Mouse (Mus musculus): Measurements from ENCODE around the gene Ak2. TPM values are rescaled to one million over a fixed set of nuclear protein-coding genes. Genes with fewer than 3 reads are reported as not detected.

The Ak2 gene
- total and polyA plus RNA-seq, 3 experiments: 330 to 366 TPM; not detected in 1

DNA sequence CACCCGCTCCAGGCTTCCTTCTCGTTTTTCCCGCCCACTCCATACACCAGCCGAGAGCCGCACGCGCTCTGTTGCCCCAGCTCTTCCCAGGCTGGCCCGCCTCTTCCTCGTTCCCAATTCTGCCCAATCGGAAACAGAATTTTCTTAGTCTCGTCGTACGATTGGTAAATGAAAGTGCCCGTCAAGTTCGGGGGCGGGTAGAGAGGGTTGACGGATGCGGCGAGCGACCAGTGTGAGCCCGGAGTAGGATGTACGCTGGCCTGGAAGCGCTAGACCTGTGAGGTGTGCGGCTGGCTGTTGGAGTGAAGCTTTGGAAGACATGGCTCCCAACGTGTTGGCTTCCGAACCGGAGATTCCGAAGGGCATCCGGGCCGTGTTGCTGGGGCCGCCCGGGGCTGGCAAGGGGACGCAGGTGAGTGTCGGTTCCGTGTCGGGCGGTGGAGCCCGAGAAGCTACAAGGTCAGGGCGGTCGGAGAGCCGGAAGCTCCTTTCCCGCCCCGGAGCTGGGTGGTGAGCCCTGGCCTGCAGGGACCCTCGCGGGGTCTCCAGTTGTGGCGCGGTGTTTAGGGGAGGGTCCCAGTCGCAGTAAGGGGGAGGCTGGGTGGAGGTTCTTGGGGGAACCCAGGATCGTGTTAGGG is 1.4 kb downstream of the Ak2 start (continued):
- no peak for TF ChIP-seq MEF2A (IDR thresholded peaks at IDR 0.05; ENCODE audit: extremely low read depth, insufficient replicate concordance, low read depth, low read length, poor library complexity, severe bottlenecking)
- no peak for TF ChIP-seq MAZ (IDR thresholded peaks at IDR 0.05; ENCODE audit: low read depth, low read length)
- no peak for TF ChIP-seq ZKSCAN1 (IDR thresholded peaks at IDR 0.05; ENCODE audit: low read depth, low read length)

DNA sequence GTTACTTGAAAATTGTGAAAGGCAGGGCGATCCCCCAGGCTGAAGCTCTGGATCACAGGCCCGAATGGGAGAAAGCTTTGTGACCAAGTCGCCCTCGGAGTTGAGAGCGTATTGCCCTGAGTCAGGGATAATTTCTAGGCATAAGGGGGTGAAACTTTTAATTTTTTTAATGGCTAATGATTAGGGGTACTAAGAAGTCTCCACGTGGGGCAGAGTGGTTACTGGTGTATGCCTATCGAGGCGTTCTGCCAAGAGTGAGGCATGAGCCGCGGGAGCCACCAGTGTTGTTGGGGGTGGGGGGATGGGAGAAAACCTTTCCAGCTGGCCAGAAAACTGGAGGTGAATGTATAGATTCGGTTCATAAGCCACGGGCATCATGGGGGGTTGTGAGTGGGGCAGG is 1.9 kb downstream of the Ak2 start:
- Histone ChIP-seq H3K9me3 (replicated peaks; ENCODE audit: insufficient read depth, low read length) (no peaks in the 10 kb centered on the region), H3K27me3 (ENCODE audit: control insufficient read depth in 1 of 2, insufficient read depth in 2 of 2, low read length in 2 of 2) (no peaks in the 10 kb centered on the region), H3K27ac (ENCODE audit: control insufficient read depth, low read depth, low read length) (peak overlapping the region; percentile 82), H3K4me1 (ENCODE audit: control insufficient read depth in 1 of 2, insufficient read depth in 2 of 2, low read length in 2 of 2) (peaks cover 3 to 35% of the 10 kb centered on the region in 2 experiments), H3K79me2 (ENCODE audit: control insufficient read depth, insufficient read depth, low read length, poor library complexity) (peaks cover 48% of the 10 kb centered on the region), H3K4me3 (ENCODE audit: control insufficient read depth in 1 of 2, insufficient read depth in 1 of 2, low read depth in 2 of 2, low read length in 2 of 2) (peak overlapping the region; percentile 59 to 88), H3K36me3 (ENCODE audit: control insufficient read depth in 1 of 2, insufficient read depth in 2 of 2, low read length in 2 of 2) (peaks cover 0 to 32% of the 10 kb centered on the region in 2 experiments; a peak in 3 of 4 replicates), H3K9ac (ENCODE audit: control insufficient read depth, low read depth, low read length, poor library complexity, severe bottlenecking) (peak overlapping the region; percentile 92)
- TF ChIP-seq SIN3A (IDR thresholded peaks at IDR 0.05; ENCODE audit: low read length) (peak; percentile 63), MAX (IDR thresholded peaks at IDR 0.05; ENCODE audit: low read length) (peak; percentile 80), USF1 (IDR thresholded peaks at IDR 0.05; ENCODE audit: low read depth, low read length) (peak; percentile 40; the same call in 1 of the 2 replicates), KAT2A (conservative IDR thresholded peaks at IDR 0.05; ENCODE audit: low read depth, low read length) (no peak), CHD2 (IDR thresholded peaks at IDR 0.05; ENCODE audit: low read length) (no peak), MYC (IDR thresholded peaks at IDR 0.05; ENCODE audit: low read depth, low read length) (peak; percentile 82; the same call in 1 of the 2 replicates), MXI1 (IDR thresholded peaks at IDR 0.05; ENCODE audit: low read depth, low read length) (peak; percentile 96)
- peak; percentile 75 for DNase-seq (ENCODE audit: low read depth, low spot score)

GRCm38 (mm10) chr4:128995238-128995637 is 3.5 kb downstream of the Ak2 start:
- H3K4me3 ChIP-seq (ENCODE audit: control insufficient read depth in 1 of 2, insufficient read depth in 1 of 2, low read depth in 2 of 2, low read length in 2 of 2): peak overlapping the region; percentile 27 to 88; a peak in 2 of 4 replicates

More at GRCm38 (mm10) chr4:128995238-128995637, 3.5 kb downstream of the Ak2 start:
- Histone ChIP-seq H3K9me3 (replicated peaks; ENCODE audit: insufficient read depth, low read length) (no peaks in the 10 kb centered on the region), H3K27me3 (ENCODE audit: control insufficient read depth in 1 of 2, insufficient read depth in 2 of 2, low read length in 2 of 2) (no peaks in the 10 kb centered on the region), H3K27ac (ENCODE audit: control insufficient read depth, low read depth, low read length) (peak overlapping the region; percentile 24), H3K4me1 (ENCODE audit: control insufficient read depth in 1 of 2, insufficient read depth in 2 of 2, low read length in 2 of 2) (peaks cover 3 to 35% of the 10 kb centered on the region in 2 experiments), H3K36me3 (ENCODE audit: control insufficient read depth in 1 of 2, insufficient read depth in 2 of 2, low read length in 2 of 2) (peaks cover 8 to 32% of the 10 kb centered on the region in 2 experiments; a peak in 3 of 4 replicates), H3K9ac (ENCODE audit: control insufficient read depth, low read depth, low read length, poor library complexity, severe bottlenecking) (peak overlapping the region; percentile 18; the same call in 1 of the 2 replicates), H3K79me2 (ENCODE audit: control insufficient read depth, insufficient read depth, low read length, poor library complexity) (peaks cover 50% of the 10 kb centered on the region)
- TF ChIP-seq HCFC1 (IDR thresholded peaks at IDR 0.05; ENCODE audit: low read depth, low read length) (0 out of 2 replicates have a peak, but pooled peaks have one; percentile 13), EP300 (IDR thresholded peaks at IDR 0.05; ENCODE audit: low read depth in 1 of 2, low read length in 2 of 2) (0 out of 4 replicates have a peak, but pooled peaks of 1 of the 2 experiments have one; percentile 29), MAFK (IDR thresholded peaks at IDR 0.05; ENCODE audit: borderline replicate concordance, low read depth, low read length) (no peak), GATA1 (IDR thresholded peaks at IDR 0.05; ENCODE audit: low read depth, low read length) (peak; percentile 76), ETS1 (IDR thresholded peaks at IDR 0.05; ENCODE audit: low read depth, low read length) (0 out of 2 replicates have a peak, but pooled peaks have one; percentile 27), UBTF (IDR thresholded peaks at IDR 0.05; ENCODE audit: borderline replicate concordance, insufficient read depth, low read depth, low read length) (peak; percentile 92; the same call in 1 of the 2 replicates), TBP (IDR thresholded peaks at IDR 0.05; ENCODE audit: low read depth, low read length) (peak; percentile 91), ELF1 (IDR thresholded peaks at IDR 0.05; ENCODE audit: low read depth, low read length) (peak; percentile 22; the same call in 1 of the 2 replicates), CHD1 (IDR thresholded peaks at IDR 0.05; ENCODE audit: low read depth, low read length) (no peak), SIN3A (IDR thresholded peaks at IDR 0.05; ENCODE audit: low read length) (peak; percentile 84)
- peak; percentile 68 for DNase-seq (ENCODE audit: low read depth, low spot score)

All from MEL (cell line).